Mouse (Mus musculus) embryonic facial prominence, embryonic 12.5 days (tissue): ENCODE measurements at regions not wholly inside any gene's neighbourhood (a gene's known extent, or its start where the extent isn't known, plus 50 kb on each side); places are given as distances from the start of the nearest gene placed in this dataset.

Experiments
- ATAC-seq: fragments of 200-750 bp; cut with Nextera tagmentation; 2 replicates; pipeline ENCODE4 v1.8.0; 2017; ENCODE audit not compliant: insufficient number of reproducible peaks, insufficient read depth, low FRiP score, low TSS enrichment
- H3K27ac ChIP-seq: fragments of 300-500 bp; sonication (generic); 2 replicates; pipeline ENCODE4 v1.5.1; 2016; ENCODE audit warnings: mild to moderate bottlenecking
- H3K27me3 ChIP-seq: fragments of 300-500 bp; sonication (generic); 2 replicates; pipeline ENCODE4 v1.6.1; 2016; ENCODE audit warnings: mild to moderate bottlenecking, moderate library complexity
- H3K36me3 ChIP-seq: fragments of 300-500 bp; sonication (generic); 2 replicates; pipeline ENCODE4 v1.6.1; 2016; ENCODE audit warnings: mild to moderate bottlenecking
- H3K4me1 ChIP-seq: fragments of 300-500 bp; sonication (generic); 2 replicates; pipeline ENCODE4 v1.6.1; 2016
- H3K4me2 ChIP-seq: fragments of 300-500 bp; sonication (generic); replicated peaks from 2 replicates; pipeline ENCODE4 v1.6.1; 2016; ENCODE audit warnings: mild to moderate bottlenecking, moderate library complexity
- H3K4me3 ChIP-seq: fragments of 300-500 bp; sonication (generic); 2 replicates; pipeline ENCODE4 v1.5.1; 2016; ENCODE audit warnings: mild to moderate bottlenecking
- H3K9ac ChIP-seq: fragments of 300-500 bp; sonication (generic); 2 replicates; pipeline ENCODE4 v1.6.1; 2016; ENCODE audit warnings: mild to moderate bottlenecking, moderate library complexity
- H3K9me3 ChIP-seq: fragments of 300-500 bp; sonication (generic); 2 replicates; pipeline ENCODE4 v1.6.1; 2016; ENCODE audit warnings: mild to moderate bottlenecking, moderate library complexity
- WGBS: fragments of 180-500 bp; shearing (Covaris S2); methylation state at CpG from one replicate; pipeline ENCODE4 v1.1.7; 2016; 5-methylcytosine and 5-hydroxymethylcytosine counted together

- H3K4me1 ChIP-seq: no peaks in the 10 kb centered on the region
- H3K36me3 ChIP-seq: no peaks in the 10 kb centered on the region
- no peak overlapping the region for H3K4me2 ChIP-seq
- no peak overlapping the region for H3K27ac ChIP-seq
- no peak for ATAC-seq
- no peaks in the 10 kb centered on the region for H3K9me3 ChIP-seq
- no peaks in the 10 kb centered on the region for H3K27me3 ChIP-seq
- WGBS: 82% methylated on average over 4 of the region's 4 CpGs
- no peak overlapping the region for H3K4me3 ChIP-seq
- no peak overlapping the region for H3K9ac ChIP-seq
Observed at GRCm38 (mm10) chr3:19747361-19747760, 118.9 kb upstream of the 1700064H15Rik start.

GRCm38 (mm10) chr3:19751946-19752345, 123.5 kb upstream of the 1700064H15Rik start:
- Histone ChIP-seq H3K27ac (no peak overlapping the region), H3K9me3 (no peaks in the 10 kb centered on the region)
- 87% methylated on average over 3 of the region's 3 CpGs for WGBS

GRCm38 (mm10) chr3:19754011-19754410, 125.5 kb upstream of the 1700064H15Rik start:
- Histone ChIP-seq H3K27me3 (no peaks in the 10 kb centered on the region), H3K4me2 (no peak overlapping the region), H3K36me3 (no peaks in the 10 kb centered on the region), H3K27ac (no peak overlapping the region), H3K4me1 (no peaks in the 10 kb centered on the region), H3K9me3 (no peaks in the 10 kb centered on the region), H3K9ac (no peak overlapping the region), H3K4me3 (no peak overlapping the region)
- ATAC-seq: no peak
- 76% methylated on average over 1 of the region's 1 CpGs for WGBS

More at GRCm38 (mm10) chr3:19751946-19752345, 123.5 kb upstream of the 1700064H15Rik start:
- no peak overlapping the region for H3K4me3 ChIP-seq
- no peaks in the 10 kb centered on the region for H3K36me3 ChIP-seq
- no peak for ATAC-seq
- no peak overlapping the region for H3K4me2 ChIP-seq
- no peak overlapping the region for H3K9ac ChIP-seq
- no peaks in the 10 kb centered on the region for H3K27me3 ChIP-seq
- no peaks in the 10 kb centered on the region for H3K4me1 ChIP-seq

GRCm38 (mm10) chr3:19754636-19755035, 126.2 kb upstream of the 1700064H15Rik start:
- Histone ChIP-seq H3K4me3 (no peak overlapping the region), H3K9me3 (no peaks in the 10 kb centered on the region), H3K27me3 (no peaks in the 10 kb centered on the region), H3K4me2 (no peak overlapping the region), H3K27ac (no peak overlapping the region), H3K36me3 (no peaks in the 10 kb centered on the region), H3K9ac (no peak overlapping the region), H3K4me1 (no peaks in the 10 kb centered on the region)
- 72% methylated on average over 2 of the region's 2 CpGs for WGBS
- ATAC-seq: no peak

- Histone ChIP-seq H3K4me2 (no peak overlapping the region), H3K9ac (no peak overlapping the region), H3K36me3 (no peaks in the 10 kb centered on the region), H3K27me3 (no peaks in the 10 kb centered on the region), H3K4me1 (no peaks in the 10 kb centered on the region), H3K27ac (no peak overlapping the region), H3K9me3 (no peaks in the 10 kb centered on the region), H3K4me3 (no peak overlapping the region)
- 71% methylated on average over 3 of the region's 3 CpGs for WGBS
- no peak for ATAC-seq
Observed at GRCm38 (mm10) chr3:19755136-19755535, 126.7 kb upstream of the 1700064H15Rik start.

GRCm38 (mm10) chr3:19798543-19799106, 158.2 kb upstream of the Cp start:
- no peaks in the 10 kb centered on the region for H3K27me3 ChIP-seq
- H3K9ac ChIP-seq: no peak overlapping the region
- H3K4me3 ChIP-seq: no peak overlapping the region
- ATAC-seq: no peak
- no peak overlapping the region for H3K4me2 ChIP-seq
- no peaks in the 10 kb centered on the region for H3K36me3 ChIP-seq
- no peak overlapping the region for H3K27ac ChIP-seq
- 59% methylated on average over 1 of the region's 1 CpGs for WGBS
- H3K9me3 ChIP-seq: no peaks in the 10 kb centered on the region
- no peaks in the 10 kb centered on the region for H3K4me1 ChIP-seq

- Histone ChIP-seq H3K4me2 (no peak overlapping the region), H3K27ac (no peak overlapping the region), H3K36me3 (no peaks in the 10 kb centered on the region), H3K9me3 (no peaks in the 10 kb centered on the region), H3K4me1 (no peaks in the 10 kb centered on the region), H3K9ac (no peak overlapping the region), H3K4me3 (no peak overlapping the region), H3K27me3 (no peaks in the 10 kb centered on the region)
- no peak for ATAC-seq
- WGBS: 56% methylated on average over 3 of the region's 3 CpGs
Observed at GRCm38 (mm10) chr3:19810034-19810433, 146.8 kb upstream of the Cp start.

GRCm38 (mm10) chr3:19824904-19825303, 131.9 kb upstream of the Cp start:
- Histone ChIP-seq H3K27me3 (no peaks in the 10 kb centered on the region), H3K27ac (no peak overlapping the region), H3K9me3 (no peaks in the 10 kb centered on the region), H3K4me1 (no peaks in the 10 kb centered on the region), H3K4me3 (no peak overlapping the region), H3K36me3 (no peaks in the 10 kb centered on the region), H3K4me2 (no peak overlapping the region), H3K9ac (no peak overlapping the region)
- no peak for ATAC-seq
- 82% methylated on average over 1 of the region's 1 CpGs for WGBS

GRCm38 (mm10) chr3:19828518-19829246, 128.2 kb upstream of the Cp start:
- H3K4me3 ChIP-seq: no peak overlapping the region
- no peak for ATAC-seq

GRCm38 (mm10) chr3:19829752-19830151, 127.1 kb upstream of the Cp start:
- Histone ChIP-seq H3K4me3 (no peak overlapping the region), H3K27ac (no peak overlapping the region), H3K27me3 (no peaks in the 10 kb centered on the region), H3K9me3 (no peaks in the 10 kb centered on the region), H3K9ac (no peak overlapping the region), H3K4me2 (no peak overlapping the region), H3K4me1 (no peaks in the 10 kb centered on the region), H3K36me3 (no peaks in the 10 kb centered on the region)
- ATAC-seq: no peak
- WGBS: 93% methylated on average over 2 of the region's 2 CpGs

More at GRCm38 (mm10) chr3:19828518-19829246, 128.2 kb upstream of the Cp start:
- H3K27me3 ChIP-seq: no peaks in the 10 kb centered on the region
- H3K4me2 ChIP-seq: no peak overlapping the region
- H3K27ac ChIP-seq: no peak overlapping the region
- WGBS: 79% methylated on average over 5 of the region's 5 CpGs
- H3K36me3 ChIP-seq: no peaks in the 10 kb centered on the region
- H3K4me1 ChIP-seq: no peaks in the 10 kb centered on the region
- H3K9me3 ChIP-seq: no peaks in the 10 kb centered on the region
- H3K9ac ChIP-seq: no peak overlapping the region

GRCm38 (mm10) chr3:19848031-19848735, 108.7 kb upstream of the Cp start:
- no peak overlapping the region for H3K4me2 ChIP-seq
- no peak overlapping the region for H3K27ac ChIP-seq
- no peak for ATAC-seq
- H3K9ac ChIP-seq: no peak overlapping the region
- H3K36me3 ChIP-seq: no peaks in the 10 kb centered on the region
- no peaks in the 10 kb centered on the region for H3K9me3 ChIP-seq
- WGBS: 78% methylated on average over 6 of the region's 6 CpGs
- no peaks in the 10 kb centered on the region for H3K4me1 ChIP-seq
- H3K4me3 ChIP-seq: no peak overlapping the region
- no peaks in the 10 kb centered on the region for H3K27me3 ChIP-seq

GRCm38 (mm10) chr3:19848736-19849269, 108.1 kb upstream of the Cp start:
- Histone ChIP-seq H3K4me1 (no peaks in the 10 kb centered on the region), H3K27ac (no peak overlapping the region), H3K36me3 (no peaks in the 10 kb centered on the region), H3K9me3 (no peaks in the 10 kb centered on the region), H3K4me3 (no peak overlapping the region), H3K4me2 (no peak overlapping the region), H3K9ac (no peak overlapping the region), H3K27me3 (no peaks in the 10 kb centered on the region)
- WGBS: 38% methylated on average over 1 of the region's 1 CpGs
- no peak for ATAC-seq
